Mouse (Mus musculus) CH12.LX (cell line): ENCODE data around the gene Gm20388. TPM values are rescaled to one million over a fixed set of nuclear protein-coding genes. Genes with fewer than 3 reads are reported as not detected.

Experiments
- DNase-seq: peaks from one replicate; pipeline ENCODE4 v3.0.0-alpha.2; 2013; ENCODE audit errors: extremely low read depth
- H3K27ac ChIP-seq: 2 replicates; pipeline ENCODE4 v1.5.1; 2012; ENCODE audit warnings: low read depth, mild to moderate bottlenecking, control low read depth, moderate library complexity; ENCODE audit not compliant: insufficient read depth
- H3K27me3 ChIP-seq: replicated peaks from 2 replicates; pipeline ENCODE3; 2012; ENCODE audit warnings: inconsistent platforms
- H3K36me3 ChIP-seq, 2 experiments: replicated peaks in 1 of 2; 2 replicates each; pipeline versions ENCODE3 to v1.6.1; 2012; ENCODE audit warnings: inconsistent platforms in 1 of 2, low read length in 1 of 2, mild to moderate bottlenecking in 1 of 2, mixed read lengths in 1 of 2, moderate library complexity in 1 of 2; ENCODE audit not compliant: control insufficient read depth in 1 of 2, insufficient read depth in 1 of 2
- H3K4me1 ChIP-seq, 2 experiments: 2 replicates each; pipeline ENCODE4 v1.6.1; 2012; ENCODE audit warnings: inconsistent platforms in 1 of 2, moderate library complexity in 1 of 2; ENCODE audit not compliant: insufficient read depth in 2 of 2, control insufficient read depth in 1 of 2
- H3K4me2 ChIP-seq: 2 replicates; pipeline ENCODE4 v1.6.1; 2012; ENCODE audit warnings: low read depth, mild to moderate bottlenecking, control low read depth; ENCODE audit not compliant: poor library complexity, insufficient read depth, severe bottlenecking
- H3K4me3 ChIP-seq, 3 experiments: fragments of 150-350 bp in 1 of 3; sonication (generic) in 1 of 3; replicated peaks in 1 of 3; 2 replicates each; pipeline versions ENCODE3 to v1.5.1; 2011 to 2012; ENCODE audit warnings: low read depth in 2 of 3, low read length in 2 of 3, mild to moderate bottlenecking in 2 of 3, moderate library complexity in 2 of 3, control low read depth in 1 of 3, improper control_type of control experiment in 1 of 3, inconsistent platforms in 1 of 3, mixed read lengths in 1 of 3; ENCODE audit not compliant: poor library complexity in 1 of 3
- H3K79me2 ChIP-seq: replicated peaks from 2 replicates; pipeline ENCODE4 v1.6.1; 2012; ENCODE audit warnings: mild to moderate bottlenecking, moderate library complexity; ENCODE audit not compliant: control insufficient read depth, poor library complexity, insufficient read depth, severe bottlenecking; ENCODE audit errors: extremely low read depth
- H3K9ac ChIP-seq: 2 replicates; pipeline ENCODE4 v1.6.1; 2012; ENCODE audit warnings: low read depth, mild to moderate bottlenecking, control low read depth, moderate library complexity; ENCODE audit not compliant: insufficient read depth
- H3K9me3 ChIP-seq: replicated peaks from 2 replicates; pipeline ENCODE3; 2012; ENCODE audit warnings: low read length, inconsistent platforms, mixed read lengths
- CHD1 ChIP-seq: IDR thresholded peaks from 2 replicates; pipeline ENCODE4 v1.6.1; 2012; ENCODE audit warnings: low read depth, low read length, improper control_type of control experiment, inconsistent platforms
- ELF1 ChIP-seq: IDR thresholded peaks from 2 replicates; pipeline ENCODE4 v1.6.1; 2014; ENCODE audit warnings: low read depth, mild to moderate bottlenecking, inconsistent platforms, low read length, improper control_type of control experiment
- ETS1 ChIP-seq: conservative IDR thresholded peaks from 2 replicates; pipeline ENCODE4 v1.6.1; 2012; ENCODE audit warnings: low read depth, mild to moderate bottlenecking, inconsistent platforms, low read length, improper control_type of control experiment, moderate library complexity
- HCFC1 ChIP-seq: IDR thresholded peaks from 2 replicates; pipeline ENCODE4 v1.6.1; 2012; ENCODE audit warnings: low read depth, mild to moderate bottlenecking, inconsistent platforms, low read length, improper control_type of control experiment
- IRF4 ChIP-seq: IDR thresholded peaks from 2 replicates; pipeline ENCODE4 v1.6.1; 2014; ENCODE audit warnings: low read depth, mild to moderate bottlenecking, inconsistent platforms, low read length, improper control_type of control experiment
- JUND ChIP-seq: conservative IDR thresholded peaks from 2 replicates; pipeline ENCODE4 v1.6.1; 2011; ENCODE audit warnings: low read depth, low read length, improper control_type of control experiment
- MAFK ChIP-seq: IDR thresholded peaks from 2 replicates; pipeline ENCODE4 v1.6.1; 2011; ENCODE audit warnings: low read length, improper control_type of control experiment; ENCODE audit not compliant: insufficient replicate concordance
- MAX ChIP-seq: IDR thresholded peaks from 2 replicates; pipeline ENCODE4 v1.6.1; 2011; ENCODE audit warnings: low read length, improper control_type of control experiment
- MAZ ChIP-seq: IDR thresholded peaks from 2 replicates; pipeline ENCODE4 v1.6.1; 2012; ENCODE audit warnings: low read depth, mild to moderate bottlenecking, inconsistent platforms, low read length, improper control_type of control experiment, moderate library complexity
- TBP ChIP-seq: conservative IDR thresholded peaks from 2 replicates; pipeline ENCODE4 v1.6.1; 2011; ENCODE audit warnings: low read depth, low read length, improper control_type of control experiment
- dilution Hi-C: fragments of 300-500 bp; cut with MboI; formaldehyde crosslinking; loops from 2 replicates; pipeline ENCODE4 v1.14.3; 2020; ENCODE audit warnings: low sequenced_read_pairs; ENCODE audit not compliant: extremely low pct_unique_long_range_greater_than_20kb, extremely low pct_ligation_motif_present
- in situ Hi-C: fragments of 300-500 bp; cut with MboI; formaldehyde crosslinking; loops from 3 replicates; pipeline ENCODE4 v1.14.3; 2019; ENCODE audit warnings: low sequenced_read_pairs, low pct_ligation_motif_present, low pct_unique_long_range_greater_than_20kb, mixed read lengths
- polyA plus RNA-seq: library from polyadenylated mRNA; unstranded; fragments of >175 nt; gene quantifications from 2 replicates; pipeline ENCODE4 v1.2.1, GENCODE M21; 2012; ENCODE audit warnings: low read depth; ENCODE audit not compliant: insufficient read length
- total RNA-seq, 2 experiments: library from RNA; depleted of rRNA; stranded (reverse); fragments of 300-350 nt in 1 of 2; fragments of >200 nt in 1 of 2; gene quantifications; 2 replicates each; pipeline ENCODE4 v1.2.3; 2012 to 2014

The Gm20388 gene
- total and polyA plus RNA-seq, 3 experiments, result 14.8 to 26.3 (median 22.2) TPM

DNA sequence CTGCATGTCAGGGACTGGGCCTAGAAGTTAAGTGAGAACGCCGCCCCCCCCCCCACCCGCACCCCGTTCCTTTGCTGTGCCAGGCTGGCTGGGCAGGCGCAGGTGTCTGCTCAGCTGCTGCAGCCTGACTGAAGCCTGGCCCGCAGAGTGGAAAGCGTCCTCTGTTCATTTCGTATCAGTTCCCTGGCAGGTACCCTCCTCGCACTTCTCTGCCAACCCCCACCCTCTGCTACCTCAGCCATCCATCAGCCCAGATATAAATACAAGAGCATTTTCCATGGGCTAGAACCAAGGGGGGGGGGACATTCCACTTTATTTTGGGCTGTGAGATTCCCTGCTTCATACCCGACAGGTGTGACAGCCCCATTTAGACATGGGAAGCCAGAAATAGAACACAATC lies 2541.5 kb downstream of the Gm20388 start:
- Histone ChIP-seq H3K9ac (no peak overlapping the region), H3K27ac (no peak overlapping the region), H3K36me3 (no peaks in the 10 kb centered on the region), H3K4me1 (peaks cover under 1 to 11% of the 10 kb centered on the region in 2 experiments; a peak in 3 of 4 replicates), H3K4me3 (no peak overlapping the region), H3K79me2 (no peaks in the 10 kb centered on the region), H3K27me3 (peaks cover 8% of the 10 kb centered on the region), H3K9me3 (no peaks in the 10 kb centered on the region), H3K4me2 (no peak overlapping the region)
- TF ChIP-seq IRF4, result no peak
- in situ Hi-C loops (no loop called here), dilution Hi-C loops (no loop called here)
- DNase-seq, result no peak

GRCm38 (mm10) chr8:122454409-122454808 lies 2543.8 kb downstream of the Gm20388 start:
- Histone ChIP-seq H3K4me2 (no peak overlapping the region), H3K4me1 (peaks cover 2 to 24% of the 10 kb centered on the region in 2 experiments; a peak in 3 of 4 replicates), H3K27me3 (peaks cover 20% of the 10 kb centered on the region), H3K9ac (no peak overlapping the region), H3K4me3 (no peak overlapping the region), H3K36me3 (no peaks in the 10 kb centered on the region), H3K9me3 (no peaks in the 10 kb centered on the region), H3K79me2 (no peaks in the 10 kb centered on the region), H3K27ac (no peak overlapping the region)
- in situ Hi-C loops (no loop called here), dilution Hi-C loops (no loop called here)
- TF ChIP-seq HCFC1, result no peak
- no peak for DNase-seq

DNA sequence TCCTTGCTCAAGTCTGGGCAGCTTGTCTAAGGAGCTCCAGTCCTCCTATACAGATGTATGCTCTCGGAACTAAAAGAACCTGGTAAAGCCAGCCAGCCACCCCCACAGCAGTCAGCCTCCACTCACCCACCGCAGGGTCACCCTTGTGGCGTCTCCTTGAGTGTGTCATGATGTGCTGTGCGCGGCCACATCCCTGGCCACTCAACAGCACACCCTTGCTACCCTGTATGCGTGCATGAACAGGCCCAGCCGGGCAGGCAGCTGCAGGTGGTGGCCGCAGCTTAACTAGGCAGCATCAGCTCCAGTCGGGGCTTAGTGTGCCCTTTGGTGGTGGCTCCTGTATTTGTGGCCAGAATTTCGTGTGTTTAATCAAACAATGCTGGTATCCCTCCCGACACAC lies 2546.5 kb downstream of the Gm20388 start:
- DNase-seq, result no peak
- Histone ChIP-seq H3K27me3 (peaks cover 41% of the 10 kb centered on the region), H3K36me3 (no peaks in the 10 kb centered on the region), H3K27ac (no peak overlapping the region), H3K4me2 (no peak overlapping the region), H3K4me3 (no peak overlapping the region), H3K4me1 (peaks cover 9 to 40% of the 10 kb centered on the region in 2 experiments), H3K9ac (no peak overlapping the region), H3K9me3 (no peaks in the 10 kb centered on the region), H3K79me2 (no peaks in the 10 kb centered on the region)
- dilution Hi-C loops (no loop called here), in situ Hi-C loops (no loop called here)
- TF ChIP-seq ETS1, result no peak
- TF ChIP-seq JUND, result no peak
- TF ChIP-seq MAZ, result no peak
- no peak for TF ChIP-seq TBP
- TF ChIP-seq ELF1, result no peak
- no peak for TF ChIP-seq MAX
- no peak for TF ChIP-seq MAFK
- TF ChIP-seq CHD1, result no peak
